Mouse (Mus musculus): ENCODE data around the gene Satb1. TPM values are rescaled to one million over a fixed set of nuclear protein-coding genes. Genes with fewer than 3 reads are reported as not detected.

Gene Satb1
- polyA plus RNA-seq, 1 experiment from 2014 or later, result 5.0 TPM

GRCm38 (mm10) chr17:51796459-51796858 is 36.6 kb downstream of the Satb1 start:
- H3K27me3 ChIP-seq (replicated peaks; ENCODE audit: insufficient read depth, low read length), result no peaks in the 10 kb centered on the region
- no peaks in the 10 kb centered on the region for H3K4me1 ChIP-seq (ENCODE audit: insufficient read depth, low read depth, low read length)
- DNase-seq (ENCODE audit: low spot score), result no peak
- TF ChIP-seq CTCF (IDR thresholded peaks at IDR 0.05), result no peak
- TF ChIP-seq EP300 (IDR thresholded peaks at IDR 0.05), result no peak
- H3K27ac ChIP-seq (ENCODE audit: low read length), result no peak overlapping the region
- no peaks in the 10 kb centered on the region for H3K36me3 ChIP-seq (ENCODE audit: insufficient read depth, low read length)
- H3K4me2 ChIP-seq (replicated peaks; ENCODE audit: low read depth, low read length), result no peak overlapping the region
- H3K9me3 ChIP-seq (ENCODE audit: low read length), result no peaks in the 10 kb centered on the region
- H3K9ac ChIP-seq (replicated peaks; ENCODE audit: low read depth), result no peak overlapping the region
- WGBS, result 85% methylated on average over 5 of the region's 5 CpGs
- no peak for ATAC-seq
- no peak overlapping the region for H3K4me3 ChIP-seq (ENCODE audit: low read depth, low read length)

GRCm38 (mm10) chr17:51791226-51791625 is 41.9 kb downstream of the Satb1 start:
- no peak overlapping the region for H3K4me2 ChIP-seq (replicated peaks; ENCODE audit: low read depth, low read length)
- H3K27me3 ChIP-seq (replicated peaks; ENCODE audit: insufficient read depth, low read length), result no peaks in the 10 kb centered on the region
- 65% methylated on average over 5 of the region's 5 CpGs for WGBS
- no peak overlapping the region for H3K27ac ChIP-seq (ENCODE audit: low read length)
- H3K4me3 ChIP-seq (ENCODE audit: low read depth, low read length), result no peak overlapping the region
- ATAC-seq (no peak), DNase-seq (ENCODE audit: low spot score) (no peak)
- no peak overlapping the region for H3K9ac ChIP-seq (replicated peaks; ENCODE audit: low read depth)
- no peaks in the 10 kb centered on the region for H3K4me1 ChIP-seq (ENCODE audit: insufficient read depth, low read depth, low read length)
- no peaks in the 10 kb centered on the region for H3K9me3 ChIP-seq (ENCODE audit: low read length)
- TF ChIP-seq CTCF (IDR thresholded peaks at IDR 0.05), result no peak
- TF ChIP-seq EP300 (IDR thresholded peaks at IDR 0.05), result no peak
- H3K36me3 ChIP-seq (ENCODE audit: insufficient read depth, low read length), result no peaks in the 10 kb centered on the region

GRCm38 (mm10) chr17:51790387-51791060 is 42.6 kb downstream of the Satb1 start:
- 43% methylated on average over 8 of the region's 8 CpGs for WGBS
- DNase-seq (ENCODE audit: low spot score) (no peak), ATAC-seq (no peak)
- TF ChIP-seq EP300 (IDR thresholded peaks at IDR 0.05), result no peak
- TF ChIP-seq CTCF (IDR thresholded peaks at IDR 0.05), result no peak
- Histone ChIP-seq H3K4me3 (ENCODE audit: low read depth, low read length) (no peak overlapping the region), H3K27me3 (replicated peaks; ENCODE audit: insufficient read depth, low read length) (no peaks in the 10 kb centered on the region), H3K4me1 (ENCODE audit: insufficient read depth, low read depth, low read length) (no peaks in the 10 kb centered on the region), H3K9ac (replicated peaks; ENCODE audit: low read depth) (no peak overlapping the region), H3K9me3 (ENCODE audit: low read length) (no peaks in the 10 kb centered on the region), H3K4me2 (replicated peaks; ENCODE audit: low read depth, low read length) (no peak overlapping the region), H3K36me3 (ENCODE audit: insufficient read depth, low read length) (no peaks in the 10 kb centered on the region), H3K27ac (ENCODE audit: low read length) (no peak overlapping the region)

GRCm38 (mm10) chr17:51789777-51790176 is 43.3 kb downstream of the Satb1 start:
- no peak overlapping the region for H3K4me3 ChIP-seq (ENCODE audit: low read depth, low read length)
- no peaks in the 10 kb centered on the region for H3K36me3 ChIP-seq (ENCODE audit: insufficient read depth, low read length)
- ATAC-seq (no peak), DNase-seq (ENCODE audit: low spot score) (no peak)
- no peak overlapping the region for H3K9ac ChIP-seq (replicated peaks; ENCODE audit: low read depth)
- no peak overlapping the region for H3K27ac ChIP-seq (ENCODE audit: low read length)
- no peaks in the 10 kb centered on the region for H3K27me3 ChIP-seq (replicated peaks; ENCODE audit: insufficient read depth, low read length)
- 82% methylated on average over 6 of the region's 6 CpGs for WGBS
- no peak for TF ChIP-seq CTCF (IDR thresholded peaks at IDR 0.05)
- no peak overlapping the region for H3K4me2 ChIP-seq (replicated peaks; ENCODE audit: low read depth, low read length)
- no peaks in the 10 kb centered on the region for H3K4me1 ChIP-seq (ENCODE audit: insufficient read depth, low read depth, low read length)
- no peaks in the 10 kb centered on the region for H3K9me3 ChIP-seq (ENCODE audit: low read length)

- WGBS, result 81% methylated on average over 4 of the region's 4 CpGs
- H3K9me3 ChIP-seq (ENCODE audit: low read length), result no peaks in the 10 kb centered on the region
- ATAC-seq, result no peak
- no peak for DNase-seq (ENCODE audit: low spot score)
- H3K27ac ChIP-seq (ENCODE audit: low read length), result no peak overlapping the region
- H3K4me1 ChIP-seq (ENCODE audit: insufficient read depth, low read depth, low read length), result no peaks in the 10 kb centered on the region
- no peak overlapping the region for H3K4me3 ChIP-seq (ENCODE audit: low read depth, low read length)
- TF ChIP-seq EP300 (IDR thresholded peaks at IDR 0.05) (no peak), CTCF (IDR thresholded peaks at IDR 0.05) (no peak)
- H3K27me3 ChIP-seq (replicated peaks; ENCODE audit: insufficient read depth, low read length), result no peaks in the 10 kb centered on the region
- no peak overlapping the region for H3K9ac ChIP-seq (replicated peaks; ENCODE audit: low read depth)
- no peak overlapping the region for H3K4me2 ChIP-seq (replicated peaks; ENCODE audit: low read depth, low read length)
- H3K36me3 ChIP-seq (ENCODE audit: insufficient read depth, low read length), result no peaks in the 10 kb centered on the region
These were observed 44.0 kb downstream of the Satb1 start for GRCm38 (mm10) chr17:51789098-51789497.

- 74% methylated on average over 2 of the region's 2 CpGs for WGBS
These were observed 45.1 kb downstream of the Satb1 start for GRCm38 (mm10) chr17:51787955-51788354.

GRCm38 (mm10) chr17:51786050-51786449 is 47.0 kb downstream of the Satb1 start:
- Histone ChIP-seq H3K27me3 (replicated peaks; ENCODE audit: insufficient read depth, low read length) (no peaks in the 10 kb centered on the region), H3K9me3 (ENCODE audit: low read length) (no peaks in the 10 kb centered on the region), H3K4me1 (ENCODE audit: insufficient read depth, low read depth, low read length) (no peaks in the 10 kb centered on the region), H3K4me3 (ENCODE audit: low read depth, low read length) (no peak overlapping the region), H3K36me3 (ENCODE audit: insufficient read depth, low read length) (no peaks in the 10 kb centered on the region), H3K9ac (replicated peaks; ENCODE audit: low read depth) (no peak overlapping the region), H3K27ac (ENCODE audit: low read length) (no peak overlapping the region), H3K4me2 (replicated peaks; ENCODE audit: low read depth, low read length) (no peak overlapping the region)
- no peak for TF ChIP-seq CTCF (IDR thresholded peaks at IDR 0.05)
- no peak for TF ChIP-seq EP300 (IDR thresholded peaks at IDR 0.05)
- no peak for ATAC-seq
- DNase-seq (ENCODE audit: low spot score), result no peak
- WGBS, result 71% methylated on average over 2 of the region's 2 CpGs

More at GRCm38 (mm10) chr17:51787955-51788354, 45.1 kb downstream of the Satb1 start:
- no peak for DNase-seq (ENCODE audit: low spot score)
- Histone ChIP-seq H3K9me3 (ENCODE audit: low read length) (no peaks in the 10 kb centered on the region), H3K27me3 (replicated peaks; ENCODE audit: insufficient read depth, low read length) (no peaks in the 10 kb centered on the region), H3K4me1 (ENCODE audit: insufficient read depth, low read depth, low read length) (no peaks in the 10 kb centered on the region), H3K36me3 (ENCODE audit: insufficient read depth, low read length) (no peaks in the 10 kb centered on the region), H3K9ac (replicated peaks; ENCODE audit: low read depth) (no peak overlapping the region), H3K4me2 (replicated peaks; ENCODE audit: low read depth, low read length) (no peak overlapping the region), H3K27ac (ENCODE audit: low read length) (no peak overlapping the region), H3K4me3 (ENCODE audit: low read depth, low read length) (no peak overlapping the region)
- no peak for ATAC-seq
- no peak for TF ChIP-seq CTCF (IDR thresholded peaks at IDR 0.05)
- TF ChIP-seq EP300 (IDR thresholded peaks at IDR 0.05), result no peak

Measured in lung, postnatal 0 days (tissue).